Mouse (Mus musculus) right cerebral cortex, adult 18-20 months (tissue): Measurements from ENCODE around the gene Pdgfb.

ENCODE experiments used
- DNase-seq: peaks from one replicate; pipeline ENCODE4 v3.0.0; 2022; ENCODE audit warnings: mixed read lengths

The Pdgfb gene

DNA sequence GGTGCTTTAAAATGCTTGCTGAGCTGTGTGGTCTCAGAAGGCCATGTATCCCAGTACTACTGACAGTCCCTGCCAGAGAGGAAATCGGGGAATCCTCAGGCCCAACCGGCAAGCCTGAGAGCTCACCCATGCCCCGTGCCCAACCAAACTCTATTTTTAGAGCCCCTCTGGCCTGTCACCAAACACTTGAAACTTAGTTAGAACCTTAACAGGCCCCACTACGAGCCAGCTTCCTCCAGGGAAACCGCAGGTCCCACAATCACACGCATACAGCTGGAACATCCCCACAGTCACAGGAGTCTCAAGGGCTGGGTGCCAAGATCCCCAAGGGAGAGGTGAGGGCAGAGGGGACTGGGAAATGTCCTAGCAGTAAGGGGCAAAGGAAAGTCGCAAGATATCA is 8.6 kb downstream of the Pdgfb start:
- DNase-seq: no peak

DNA sequence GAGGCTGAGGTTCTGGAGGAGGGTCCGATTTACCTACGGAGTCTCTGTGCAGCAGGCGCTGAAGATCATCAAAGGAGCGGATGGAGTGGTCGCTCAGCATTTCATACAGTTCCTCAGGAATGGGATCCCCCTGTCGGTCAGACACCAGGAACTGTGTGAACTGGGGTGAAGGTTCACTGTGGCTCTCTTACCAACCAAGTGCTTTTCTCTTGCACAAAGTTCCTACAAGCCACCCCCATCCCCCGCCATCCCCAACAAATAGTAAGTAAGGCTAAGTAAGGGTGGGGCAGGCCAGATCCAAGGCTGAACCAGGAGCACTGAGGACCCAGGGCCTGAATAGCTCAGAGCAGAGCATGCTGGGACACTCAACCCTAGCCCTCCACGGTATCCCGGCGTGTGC is 9.3 kb downstream of the Pdgfb start:
- no peak for DNase-seq

DNA sequence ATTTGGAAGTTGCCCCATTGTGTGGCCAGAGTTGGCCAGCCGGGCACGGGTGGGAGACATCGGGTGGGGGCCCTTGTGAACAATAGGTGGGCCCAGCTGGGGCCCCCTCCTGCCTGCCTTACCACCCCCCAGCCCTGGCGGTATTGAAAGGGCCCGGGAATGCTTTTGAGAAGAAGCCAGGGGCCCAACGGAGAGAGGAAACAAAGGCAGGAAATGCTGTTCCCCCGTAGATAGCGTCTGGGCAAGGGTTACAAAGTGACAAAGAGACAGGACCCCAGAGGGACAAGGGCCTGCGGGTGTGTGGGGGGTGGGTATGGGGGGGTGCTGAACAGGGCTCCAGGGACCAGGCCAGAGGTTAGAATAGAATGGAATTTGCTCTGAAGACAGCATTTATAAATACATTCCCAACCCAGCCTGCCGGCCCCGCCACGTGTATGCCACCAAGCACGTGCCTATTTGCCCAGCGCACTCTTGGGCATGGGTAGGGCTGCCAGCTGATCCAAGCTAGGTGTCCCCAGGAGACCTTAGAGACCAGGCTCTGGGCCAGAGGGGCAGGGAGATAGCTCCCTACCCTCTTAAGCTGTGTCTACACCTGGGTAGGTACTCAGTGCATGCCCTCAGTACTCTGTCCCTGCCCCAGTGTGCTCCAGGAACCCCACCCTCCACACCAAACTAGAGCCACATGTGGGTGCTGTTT is 10.0 kb downstream of the Pdgfb start:
- DNase-seq: no peak

DNA sequence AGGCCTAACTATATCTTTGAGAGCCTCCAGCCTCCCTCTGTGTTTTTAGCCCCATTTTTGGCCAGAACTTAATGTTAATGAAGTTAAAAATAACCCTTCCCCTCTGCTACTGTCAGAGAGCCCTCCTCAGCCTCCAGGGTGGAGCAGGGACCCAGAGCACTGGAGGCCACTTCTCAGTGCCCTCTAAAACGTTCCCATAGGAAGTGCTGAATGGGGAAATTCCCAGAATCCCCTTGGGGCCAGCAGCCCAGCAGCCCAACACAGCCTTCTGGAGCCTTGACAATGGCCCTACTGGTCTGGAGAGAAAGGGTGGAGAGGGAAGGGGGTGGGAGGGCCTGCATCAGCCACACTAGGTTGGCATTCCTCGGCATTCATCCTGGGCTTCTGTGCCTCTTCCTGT is 11.2 kb downstream of the Pdgfb start:
- no peak for DNase-seq

DNA sequence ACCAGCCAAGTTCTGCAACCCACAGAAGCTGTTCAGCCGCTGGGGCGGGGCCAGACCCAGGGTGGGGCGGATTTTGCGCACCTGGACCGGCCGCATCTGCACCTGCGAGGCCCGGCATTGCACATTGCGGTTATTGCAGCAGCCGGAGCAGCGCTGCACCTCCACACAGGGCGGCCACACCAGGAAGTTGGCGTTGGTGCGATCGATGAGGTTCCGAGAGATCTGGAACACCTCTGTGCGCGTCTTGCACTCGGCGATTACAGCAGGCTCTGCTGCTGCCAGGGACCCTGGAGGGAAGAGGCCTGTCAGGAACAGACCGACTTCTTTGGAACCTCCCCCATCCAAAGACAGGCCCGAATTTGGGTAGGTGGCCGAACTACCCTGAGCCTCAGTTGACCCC is 13.2 kb downstream of the Pdgfb start:
- no peak for DNase-seq

DNA sequence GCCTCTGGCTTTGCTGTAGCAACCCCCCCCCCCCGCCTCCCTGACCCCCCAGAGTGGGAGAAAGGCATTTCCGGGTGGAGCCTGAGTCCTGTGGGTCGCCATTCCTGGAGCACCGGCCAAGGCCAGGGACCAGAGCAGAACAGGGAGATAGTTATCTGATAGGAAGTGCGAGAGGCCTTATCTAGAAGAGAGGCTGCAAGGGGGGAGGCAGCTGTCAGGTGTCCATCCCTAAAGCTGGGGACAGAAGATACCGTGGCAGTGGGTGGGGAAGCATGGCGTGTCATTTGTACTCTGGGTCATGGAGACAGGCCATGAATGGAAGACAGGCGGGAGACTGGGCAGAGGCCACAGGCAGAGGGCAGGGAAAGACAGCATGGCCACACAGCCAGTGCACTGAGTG is 14.1 kb downstream of the Pdgfb start:
- no peak for DNase-seq

DNA sequence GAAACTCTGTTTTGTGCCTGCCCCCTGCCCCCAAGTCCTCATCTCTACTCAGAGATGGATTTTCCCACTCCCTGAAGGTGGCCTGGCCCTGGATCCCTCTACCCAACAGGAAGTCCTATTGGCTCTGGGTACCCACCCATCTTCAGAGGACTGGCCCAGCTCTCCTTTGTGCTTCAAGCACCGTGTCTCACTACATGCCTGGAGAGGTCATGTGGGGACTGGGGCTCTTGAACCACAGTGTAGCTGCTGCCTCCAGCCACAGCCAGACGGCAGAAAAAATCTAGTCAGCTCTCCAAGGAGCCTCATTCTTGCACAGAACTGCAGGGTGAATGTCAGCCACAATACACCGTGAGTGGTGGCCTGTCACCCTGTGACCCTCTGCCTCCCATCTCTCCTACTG is 16.8 kb downstream of the Pdgfb start:
- no peak for DNase-seq

DNA sequence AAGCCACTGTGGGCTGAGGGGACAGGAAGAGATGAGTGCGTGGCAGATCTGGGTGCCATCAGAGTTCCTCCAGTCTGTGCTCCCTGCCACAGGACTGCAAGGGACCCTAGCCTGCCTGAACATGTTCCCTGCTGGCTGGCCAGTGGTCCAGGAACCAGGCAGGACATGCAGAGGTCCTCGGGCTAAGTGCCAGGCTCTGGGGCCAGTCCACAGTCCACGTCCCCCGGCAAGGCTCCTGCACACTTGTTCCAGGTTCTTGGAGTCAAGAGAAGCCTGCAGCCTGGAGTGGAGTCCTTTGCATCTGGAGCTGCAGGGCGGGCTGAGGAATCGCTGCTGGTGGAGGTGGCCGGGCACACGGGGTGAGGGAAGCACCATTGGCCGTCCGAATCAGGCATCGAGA is 18.0 kb downstream of the Pdgfb start:
- DNase-seq: no peak

DNA sequence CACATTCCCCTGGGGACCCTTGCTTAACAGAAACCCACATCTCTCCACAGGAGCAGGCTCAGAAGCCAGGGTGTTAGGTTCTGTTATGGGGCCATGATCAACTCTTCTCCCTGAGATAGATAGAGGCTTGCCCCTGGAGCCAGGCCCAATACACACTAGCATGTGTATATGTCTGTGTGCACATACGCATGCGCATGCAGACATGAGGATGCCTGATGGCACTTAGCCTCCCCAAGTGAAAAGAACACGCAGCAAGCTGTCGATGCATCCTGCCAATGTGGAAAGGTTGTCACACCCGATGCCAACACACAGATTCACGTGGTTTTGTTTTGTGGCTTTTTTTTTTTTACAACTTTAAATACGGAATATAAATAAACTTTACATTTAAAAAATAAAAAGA is 19.2 kb downstream of the Pdgfb start:
- DNase-seq: no peak

DNA sequence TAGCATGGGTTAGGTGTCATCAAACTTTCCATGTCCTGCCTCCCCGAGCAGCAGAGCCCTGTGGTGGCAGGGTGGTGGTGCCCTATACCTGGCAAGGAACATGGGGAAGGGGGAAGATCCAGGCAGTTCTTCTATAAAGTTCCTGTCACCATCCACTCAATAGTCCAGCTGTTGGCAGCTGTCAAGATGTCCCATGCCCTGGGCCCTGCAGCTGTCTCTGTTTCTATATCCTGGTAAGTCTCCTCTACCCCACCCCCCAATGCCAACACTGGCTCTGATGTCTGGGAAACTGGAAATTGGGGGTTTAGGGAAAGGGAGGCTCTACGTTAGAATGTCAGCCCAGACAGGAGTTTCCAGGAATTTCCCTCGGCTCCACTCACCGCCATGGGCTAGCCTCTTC is 20.2 kb downstream of the Pdgfb start:
- no peak for DNase-seq

DNA sequence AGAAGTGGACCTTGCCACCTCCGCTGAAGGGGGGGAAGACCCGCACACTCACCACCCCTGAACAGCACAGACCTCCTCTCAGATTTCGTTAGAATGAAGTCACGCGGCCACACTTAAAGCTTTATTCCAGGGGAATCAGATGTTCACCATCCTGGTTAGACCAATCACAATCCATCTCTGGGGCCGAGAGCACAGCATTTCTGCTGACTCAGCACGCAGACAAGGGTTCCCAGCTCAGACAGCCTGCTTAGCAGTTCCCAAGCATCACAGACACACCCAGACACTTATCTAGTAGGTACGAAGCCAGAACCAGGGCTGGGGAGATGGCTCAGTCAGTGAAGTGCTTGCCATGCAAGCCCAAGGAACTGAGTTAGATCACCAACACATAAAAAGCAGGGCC is 28.6 kb downstream of the Pdgfb start:
- DNase-seq: no peak

DNA sequence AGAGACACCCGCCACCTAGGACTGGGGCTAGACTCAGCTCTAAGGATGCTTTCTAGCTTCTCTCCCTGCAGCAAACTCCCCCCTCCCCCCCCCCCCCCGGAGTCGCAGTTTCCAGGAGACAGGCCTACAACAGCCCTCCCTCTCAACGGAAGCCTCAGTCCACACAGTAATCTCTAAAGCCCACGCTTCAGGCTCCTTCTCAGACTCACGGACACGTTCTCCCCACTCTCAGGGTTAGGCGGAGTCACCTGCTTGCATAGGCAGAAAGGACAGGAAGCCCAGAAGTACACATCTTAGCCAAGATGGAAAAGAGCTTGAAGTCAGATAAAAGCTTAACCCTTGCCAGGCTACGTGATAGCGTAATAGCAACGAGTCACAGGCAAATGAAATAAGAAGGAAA is 29.3 kb downstream of the Pdgfb start:
- DNase-seq: no peak

DNA sequence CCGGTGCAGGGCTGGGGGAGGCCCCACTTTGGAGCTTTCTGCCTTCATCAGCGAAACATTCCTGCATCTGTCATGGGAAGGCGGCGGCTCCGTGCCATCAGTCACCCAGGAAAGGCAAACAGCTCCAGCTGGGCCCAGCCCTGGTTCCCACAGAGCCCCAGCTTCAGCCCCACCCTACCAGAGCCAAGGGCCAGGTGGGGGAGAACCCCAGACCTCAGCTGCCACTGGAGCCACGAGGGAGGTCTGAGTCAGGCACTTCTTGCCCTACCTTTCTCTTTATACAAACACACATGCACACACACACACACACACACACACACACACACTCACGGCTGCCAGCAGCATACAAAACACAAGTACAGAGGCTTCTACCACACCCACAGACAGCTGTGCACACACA is 30.6 kb downstream of the Pdgfb start:
- DNase-seq: no peak

DNA sequence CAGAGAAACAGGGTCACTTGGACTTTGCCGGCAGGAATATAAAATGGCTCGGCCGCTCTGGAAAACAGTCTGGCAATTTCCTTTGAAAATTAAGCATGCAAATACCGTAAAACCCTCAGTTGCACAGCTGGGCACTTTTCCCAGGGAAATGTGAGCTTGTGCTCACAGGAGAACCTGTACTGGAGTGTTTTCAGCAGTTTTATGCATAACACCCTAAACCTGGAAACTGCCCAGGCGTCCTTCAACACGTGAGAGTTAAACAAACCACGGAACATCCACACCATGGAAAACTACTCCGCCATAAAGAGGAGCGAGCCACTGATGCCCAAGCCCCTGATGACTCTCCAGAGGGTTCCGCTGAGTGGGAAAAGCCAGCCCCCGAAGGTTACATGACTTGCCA is 34.1 kb downstream of the Pdgfb start:
- DNase-seq: no peak

DNA sequence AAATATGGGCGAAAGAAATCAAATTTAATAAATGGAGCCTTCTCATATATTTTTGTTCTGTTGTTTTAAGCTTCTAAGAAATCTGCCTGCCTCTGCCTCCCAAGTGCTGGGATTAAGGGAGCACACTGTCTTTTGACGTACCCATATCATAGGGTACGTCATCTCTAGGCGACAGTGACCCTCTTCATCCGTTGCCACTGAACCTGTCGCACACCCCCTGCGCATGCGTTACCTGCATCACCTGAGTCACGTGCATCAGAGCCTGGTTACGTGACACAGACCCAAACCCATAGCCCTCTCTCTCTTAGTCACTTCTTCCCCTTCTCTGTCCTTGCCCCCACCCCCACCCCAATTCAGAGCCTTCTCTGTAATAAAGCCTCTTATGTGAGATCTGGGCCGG is 42.6 kb downstream of the Pdgfb start:
- no peak for DNase-seq

DNA sequence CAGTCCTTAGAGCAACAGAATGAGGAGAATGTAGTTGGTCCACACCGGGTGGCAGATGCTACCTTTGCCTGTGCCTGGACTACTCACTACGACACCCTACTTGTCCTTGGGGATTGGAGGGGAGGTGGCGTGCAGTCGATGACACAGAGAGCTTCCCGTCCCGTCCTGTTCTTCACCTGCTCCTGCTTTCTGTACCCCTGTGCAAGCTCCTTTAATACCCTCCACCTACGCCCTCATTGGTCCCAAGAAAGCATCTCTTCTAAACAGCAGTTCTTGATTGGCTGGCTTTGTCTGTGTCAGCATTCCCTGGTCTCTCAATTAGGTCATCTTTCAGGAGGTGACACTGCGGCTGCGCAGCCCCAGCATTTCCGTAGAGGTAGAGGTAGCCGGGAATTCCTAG is 43.8 kb downstream of the Pdgfb start, which contains the start of gene Cbx7:
Gene Cbx7 (minus strand): TSS at position 180 of the 400 bp plus-strand sequence.
- DNase-seq: no peak

DNA sequence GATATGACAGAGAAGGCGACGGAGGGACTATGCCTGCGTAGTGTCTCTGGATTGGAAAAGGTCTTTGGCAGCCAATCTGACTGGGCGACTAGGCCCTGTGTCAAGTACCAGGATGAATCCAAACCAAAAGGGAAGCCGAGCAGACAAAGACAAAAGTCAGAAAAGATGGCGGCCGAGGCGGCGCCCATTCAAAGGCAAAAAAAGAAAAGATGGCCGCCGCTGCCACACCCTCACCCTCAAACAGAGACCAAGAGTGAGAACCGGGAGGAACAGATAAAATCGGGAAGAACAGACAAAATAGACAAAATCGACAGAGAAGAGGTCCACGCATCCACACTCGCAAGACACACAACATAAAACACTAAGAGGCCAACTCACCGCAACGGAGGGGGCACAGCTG is 44.3 kb downstream of the Pdgfb start:
- DNase-seq: no peak

DNA sequence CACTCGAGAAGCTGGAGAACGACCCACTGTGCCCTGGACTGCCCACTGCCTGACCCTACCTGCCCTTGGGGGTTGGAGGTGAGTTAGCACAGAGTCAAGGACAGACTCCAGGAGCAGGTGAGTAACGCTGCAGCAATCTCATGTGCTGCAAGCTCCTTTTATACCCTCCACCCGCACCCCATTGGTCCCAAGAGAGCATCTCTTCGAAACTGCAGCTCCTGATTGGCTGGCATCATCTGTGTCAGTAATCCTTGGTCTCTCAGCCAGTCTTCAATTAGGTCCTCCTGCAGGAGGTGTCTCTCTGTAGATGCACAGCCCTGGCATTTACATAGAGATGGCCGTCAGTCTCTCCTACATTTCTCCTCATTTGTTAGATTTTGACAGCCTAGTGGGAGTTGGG is 47.4 kb downstream of the Pdgfb start:
- DNase-seq: no peak

DNA sequence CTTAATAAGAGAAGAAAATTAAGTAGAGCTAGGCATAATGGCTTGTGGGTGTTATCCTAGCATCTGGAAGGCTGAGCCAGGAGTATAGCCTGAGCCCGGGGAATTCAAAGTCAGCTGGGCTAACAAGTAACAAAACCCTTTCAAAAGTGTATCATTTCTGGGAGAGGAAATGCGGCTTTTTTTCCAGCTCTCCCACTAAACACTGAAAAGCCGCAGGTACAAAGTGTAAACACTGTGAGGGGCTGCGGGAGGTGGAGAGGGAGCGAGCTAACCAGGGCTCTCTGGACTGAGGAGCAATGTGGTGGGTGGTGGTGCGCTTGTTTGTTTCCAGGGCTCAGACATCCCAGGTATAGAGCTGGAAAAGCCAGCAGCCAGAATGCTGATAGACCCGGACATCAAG is 50.4 kb downstream of the Pdgfb start:
- DNase-seq: no peak

DNA sequence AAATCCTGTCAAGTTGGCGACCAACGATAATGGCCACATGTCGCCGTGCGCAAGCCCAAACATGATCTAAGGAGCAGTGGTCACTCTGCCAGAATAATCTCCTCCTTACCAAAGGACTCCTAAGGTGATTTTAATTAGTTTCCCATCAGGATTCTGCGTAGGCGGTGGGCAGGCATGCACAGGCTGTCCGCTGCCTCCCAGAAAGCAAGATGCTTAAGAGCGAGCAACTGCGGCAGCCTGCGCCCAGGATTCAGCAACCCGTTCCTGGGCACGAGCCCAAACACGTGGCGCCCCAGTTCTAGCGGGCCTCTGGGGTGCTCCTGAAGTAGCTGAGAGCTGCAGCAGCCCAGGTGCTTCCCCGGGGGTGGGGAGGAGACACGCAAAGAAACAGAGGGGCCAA is 52.1 kb downstream of the Pdgfb start:
- DNase-seq: peak; percentile 42

DNA sequence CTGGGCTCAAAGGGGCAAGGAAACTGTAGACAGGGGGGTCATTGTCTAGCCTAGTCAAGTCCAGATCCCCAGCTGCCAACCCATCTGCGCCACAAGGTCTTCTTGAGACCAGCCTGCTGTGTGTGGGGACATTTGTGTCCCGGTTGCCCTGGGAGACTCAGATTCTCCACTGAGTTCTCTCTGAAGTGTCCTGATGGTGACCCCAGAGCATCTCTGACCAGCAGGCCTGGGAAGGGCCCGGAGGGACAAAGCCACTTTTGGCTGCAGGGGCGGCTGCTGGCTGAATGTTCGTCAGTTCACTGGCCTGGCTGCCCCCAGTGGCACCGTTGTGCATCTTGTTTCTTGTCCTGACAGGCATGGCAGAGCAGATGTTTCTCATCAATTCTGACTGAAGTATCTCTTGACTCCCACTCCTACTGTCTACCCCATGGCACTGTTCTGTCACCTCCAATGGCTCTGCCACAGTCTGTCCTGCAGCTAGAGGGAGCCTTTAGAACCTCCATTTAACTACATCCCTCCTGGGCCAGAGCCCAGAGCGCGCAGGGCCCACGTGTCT is 53.3 kb downstream of the Pdgfb start:
- no peak for DNase-seq

DNA sequence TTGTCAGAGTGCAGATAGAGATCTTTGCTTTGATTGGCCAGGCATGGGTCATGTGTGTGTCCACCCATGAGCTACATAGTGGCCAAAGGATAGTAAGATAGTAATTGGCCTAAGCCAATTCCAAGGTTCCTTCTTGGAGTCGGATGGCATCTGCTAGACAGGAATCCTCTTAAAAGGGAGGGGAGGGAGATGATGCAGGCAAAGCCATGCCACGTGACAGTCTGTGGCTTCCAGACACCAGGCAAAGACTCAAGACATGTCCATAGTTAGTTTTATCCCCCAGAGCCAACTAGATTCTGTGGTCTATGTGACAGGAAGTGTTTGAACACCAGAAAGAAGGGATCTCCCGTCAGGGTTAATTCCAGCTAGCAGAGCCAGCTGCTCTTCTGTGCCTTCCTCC is 56.4 kb downstream of the Pdgfb start:
- no peak for DNase-seq

DNA sequence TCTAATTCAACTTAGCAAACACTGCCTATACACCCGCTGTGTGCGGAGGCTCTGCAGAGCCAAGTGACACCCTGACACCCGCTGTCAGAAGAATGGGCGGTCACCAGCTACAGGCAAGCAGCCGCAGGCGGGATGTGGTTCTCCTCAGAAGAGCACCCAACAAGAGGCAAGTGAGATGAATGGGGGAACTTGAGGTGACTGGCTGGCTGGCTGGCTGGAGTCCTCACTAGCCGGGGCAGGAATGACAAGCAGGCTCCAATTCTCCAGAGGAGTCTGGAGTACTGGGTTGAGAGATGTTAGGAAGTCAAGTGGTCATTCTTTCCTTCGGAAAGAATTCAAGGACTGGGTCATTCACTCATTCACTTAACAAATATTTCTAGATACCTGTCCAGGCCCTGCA is 58.2 kb downstream of the Pdgfb start:
- no peak for DNase-seq

DNA sequence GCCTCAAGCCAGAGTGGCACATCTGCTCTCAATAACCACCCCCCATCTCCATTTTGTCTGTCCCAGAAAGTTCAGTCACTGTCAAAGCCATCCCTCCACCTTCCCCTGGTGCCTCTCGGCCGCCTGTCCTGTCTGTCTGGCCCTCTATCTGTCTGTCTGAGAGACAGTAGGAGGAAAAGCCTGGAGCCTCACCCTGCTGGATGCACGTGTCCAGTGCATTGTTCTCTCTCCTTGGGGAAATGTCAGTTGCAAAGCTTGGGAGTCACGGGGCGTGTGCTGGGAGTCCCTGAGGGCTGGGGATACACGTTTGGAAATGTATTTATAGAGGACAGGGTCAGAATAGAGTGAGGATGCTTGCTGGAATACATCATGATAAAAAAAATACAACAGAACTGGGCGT is 61.3 kb downstream of the Pdgfb start:
- no peak for DNase-seq

DNA sequence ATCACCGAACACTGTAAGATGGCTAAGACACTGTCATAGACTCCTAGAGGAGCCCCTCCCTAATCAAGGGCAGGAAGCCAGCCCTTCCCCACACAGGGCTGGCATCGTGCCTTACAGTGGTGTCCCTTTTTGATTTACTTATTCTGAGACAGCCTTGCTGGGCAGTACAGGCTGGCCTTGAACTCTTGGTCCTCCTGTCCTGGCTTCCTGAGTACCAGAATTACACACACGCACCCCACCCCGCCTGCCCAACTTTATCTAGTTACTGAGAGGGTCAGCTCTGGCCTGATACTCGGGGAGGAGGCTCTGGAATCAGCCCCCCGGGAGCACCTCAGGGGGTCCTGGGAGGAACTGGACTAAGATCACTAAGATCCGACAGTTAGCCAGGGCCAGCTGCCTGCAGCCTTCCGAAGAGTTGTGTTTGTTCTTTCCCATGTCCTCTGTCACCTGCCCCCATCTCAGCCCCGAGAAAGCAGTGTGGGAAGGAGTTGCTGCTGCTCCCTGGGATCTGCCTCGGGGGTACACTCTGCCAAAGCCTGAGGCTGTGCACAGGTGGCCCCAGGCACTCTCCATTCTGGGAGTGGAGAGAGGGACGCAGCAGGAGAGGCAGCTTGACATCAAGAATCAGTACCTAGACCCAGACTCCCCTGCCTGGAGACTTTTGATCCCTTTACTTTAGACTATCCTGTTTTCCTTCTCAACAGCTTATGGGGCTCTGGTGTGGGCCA is 62.1 kb downstream of the Pdgfb start:
- DNase-seq: no peak
